Mouse (Mus musculus): ENCODE results near the gene Hnrnpab. TPM values are rescaled to one million over a fixed set of nuclear protein-coding genes. Genes with fewer than 3 reads are reported as not detected.
A peak's percentile ranks its signal among the peaks of the same experiment; 100 is the strongest.

The Hnrnpab gene
- total RNA-seq, 2 experiments from 2014 or later, result 118 to 144 TPM

DNA sequence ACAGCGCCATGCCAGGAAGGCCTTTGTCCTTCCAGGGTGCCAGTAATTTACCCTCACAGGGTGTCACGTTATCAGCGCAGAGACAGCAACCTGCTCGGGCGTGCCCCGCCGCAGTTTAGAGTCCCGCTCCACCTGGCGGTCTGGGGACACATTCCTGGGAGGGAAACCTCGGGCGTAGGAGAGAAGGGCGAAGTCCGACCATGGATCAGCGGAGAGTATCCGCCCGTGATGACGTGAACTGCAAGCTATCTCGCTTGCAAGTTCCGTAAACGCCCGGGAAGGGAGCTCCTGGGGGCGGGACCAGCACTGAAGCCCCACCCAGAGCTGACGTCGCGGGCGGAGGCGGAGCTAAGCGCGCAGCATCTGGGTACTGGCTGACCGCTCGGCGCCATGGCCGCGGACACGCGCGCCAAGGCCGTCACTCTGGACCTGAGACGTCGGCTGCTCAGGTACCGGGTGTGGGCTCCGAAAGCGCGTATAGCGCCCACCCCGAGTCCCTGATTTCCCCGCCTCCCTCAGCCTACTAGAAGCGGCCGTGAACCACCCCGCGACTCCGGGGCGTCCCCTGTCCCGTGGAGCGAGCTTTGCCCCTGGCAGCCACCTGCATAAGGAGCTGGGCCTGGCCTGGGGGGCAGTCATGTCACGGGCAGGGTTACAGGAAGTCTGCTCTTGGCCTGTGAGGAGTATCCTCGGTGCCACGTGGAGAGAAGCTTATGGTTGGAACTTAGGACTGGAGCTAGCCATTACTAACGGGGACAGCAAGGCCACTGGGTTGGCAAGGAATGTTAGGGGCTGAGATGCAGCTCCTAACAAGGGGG is 22.0 kb downstream of the Hnrnpab start, which contains the start of gene Phykpl:
Gene Phykpl (plus strand): TSS at position 327 of the 818 bp plus-strand sequence.
- intact Hi-C loops (cut with DNase I; ENCODE audit: low total_unique reads), result no loop called here
- DNase-seq, result peak; percentile 96

DNA sequence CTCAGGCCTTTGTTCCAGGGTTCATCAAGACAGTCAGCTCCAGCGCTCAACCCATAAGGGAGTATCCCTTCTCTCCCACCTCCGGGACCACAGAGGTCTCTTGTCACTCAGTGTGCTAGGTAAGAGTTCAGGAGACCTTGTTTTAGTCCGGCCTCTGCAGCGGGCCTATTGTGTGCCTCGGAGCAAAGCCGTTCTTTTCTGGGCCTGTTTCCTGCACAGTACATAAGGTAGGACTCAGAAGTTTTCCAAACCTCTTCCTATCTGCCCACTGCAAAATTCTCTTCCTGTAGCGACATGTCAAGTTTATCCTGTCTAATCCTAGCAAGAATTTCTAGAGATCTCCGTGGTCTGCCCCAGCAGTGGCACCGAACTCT is 22.6 kb downstream of the Hnrnpab start:
- no peak for DNase-seq
- intact Hi-C loops (cut with DNase I; ENCODE audit: low total_unique reads), result no loop called here

DNA sequence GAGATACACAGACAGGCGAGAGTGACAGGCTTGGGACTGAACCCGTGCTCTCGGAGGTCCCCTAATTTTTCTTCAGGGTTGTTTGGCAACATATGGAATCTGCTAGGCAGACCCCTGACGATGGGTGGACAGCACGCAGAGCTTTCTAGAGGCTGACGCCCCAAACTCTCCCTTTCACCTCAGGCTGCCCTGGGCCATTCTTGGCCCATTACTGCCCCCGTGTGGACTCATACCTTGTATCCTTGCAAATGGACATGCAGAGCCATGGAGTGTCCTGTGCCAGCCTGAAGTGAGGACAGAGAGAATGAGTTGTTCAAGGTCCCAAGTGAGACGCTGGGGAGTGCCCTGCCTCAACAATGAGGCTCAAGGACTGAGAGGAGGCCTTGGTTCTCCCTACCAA is 23.9 kb downstream of the Hnrnpab start:
- intact Hi-C loops (cut with DNase I; ENCODE audit: low total_unique reads), result no loop called here
- peak; percentile 76 for DNase-seq

DNA sequence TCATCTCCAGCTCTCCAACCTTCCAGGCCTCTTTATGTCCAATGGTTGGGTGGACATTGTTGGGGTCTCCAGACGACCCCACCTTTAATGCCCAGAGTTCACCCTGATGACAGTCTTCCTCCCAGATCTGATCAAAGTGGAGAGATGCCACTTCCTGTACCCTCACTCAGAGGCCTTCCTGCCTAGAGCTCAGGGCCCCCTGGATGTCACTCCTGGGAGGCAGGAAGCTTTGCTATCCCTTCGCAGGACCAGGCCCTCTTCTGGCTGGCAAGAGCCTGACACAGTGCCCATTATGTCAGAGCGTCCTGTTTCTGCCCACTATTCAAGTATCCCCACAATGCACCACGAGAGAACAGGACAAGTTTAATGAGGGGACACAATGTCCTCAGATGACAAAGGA is 27.6 kb downstream of the Hnrnpab start:
- DNase-seq, result no peak
- intact Hi-C loops (cut with DNase I; ENCODE audit: low total_unique reads), result no loop called here

DNA sequence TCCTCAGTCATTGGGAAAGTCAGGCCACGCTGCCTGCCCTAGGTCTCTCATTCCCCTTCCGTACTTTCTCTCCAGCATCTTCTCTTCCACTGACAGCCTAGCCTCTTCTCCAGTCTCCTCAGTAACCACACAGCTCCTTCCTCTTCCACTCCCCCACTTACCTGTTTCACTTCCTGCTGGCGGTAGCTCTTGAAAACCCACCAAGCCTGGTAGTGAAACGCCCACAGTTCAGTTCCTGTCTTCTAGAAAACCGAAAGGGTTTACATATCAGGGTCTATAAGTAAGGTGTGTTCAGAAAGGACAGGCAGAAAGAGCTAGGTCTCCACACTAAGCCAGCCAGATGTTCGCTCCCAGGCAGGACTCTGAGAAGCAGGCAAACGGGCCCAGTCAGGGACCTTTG is 29.1 kb downstream of the Hnrnpab start:
- intact Hi-C loops (cut with DNase I; ENCODE audit: low total_unique reads), result no loop called here
- DNase-seq, result no peak

DNA sequence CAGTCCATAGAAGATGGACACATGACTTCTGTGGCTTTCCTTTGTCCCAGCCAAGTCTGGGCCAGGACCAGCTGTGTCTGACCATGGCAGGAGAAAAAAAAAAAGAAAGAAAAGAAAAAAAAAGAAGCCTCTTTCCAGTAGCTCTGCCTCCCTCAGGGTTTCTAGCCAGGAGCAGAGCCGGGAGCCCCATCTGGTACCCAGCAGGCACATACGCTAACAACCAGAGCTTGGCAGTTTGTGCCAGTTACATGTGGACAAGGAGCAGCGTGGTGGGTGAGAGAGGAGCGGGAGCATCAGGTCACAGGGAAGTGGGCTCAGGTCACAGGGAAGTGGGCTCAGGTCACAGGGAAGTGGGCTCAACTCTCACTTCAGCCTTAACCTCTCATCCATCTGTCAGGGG is 30.2 kb downstream of the Hnrnpab start:
- no peak for DNase-seq
- intact Hi-C loops (cut with DNase I; ENCODE audit: low total_unique reads), result no loop called here

DNA sequence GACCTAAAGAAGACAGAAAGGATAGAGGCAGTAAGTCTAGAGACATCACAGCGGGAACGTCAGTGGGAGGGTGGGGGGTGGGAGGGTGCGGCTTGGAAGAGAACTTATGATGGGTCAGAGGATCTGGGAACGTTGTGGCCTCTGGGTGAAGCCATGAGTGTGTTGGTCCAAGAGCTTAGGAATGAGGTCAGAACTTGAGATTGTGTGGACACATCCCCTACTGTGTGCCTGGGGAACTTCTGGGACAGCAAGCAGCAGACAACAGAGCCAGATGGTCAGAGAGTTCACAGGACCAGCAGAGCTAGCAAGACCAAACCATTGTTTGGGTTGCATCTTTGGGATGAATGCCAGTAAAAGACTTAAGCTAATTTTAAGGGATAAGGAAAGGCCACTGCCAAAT is 37.8 kb downstream of the Hnrnpab start:
- DNase-seq, result no peak
- intact Hi-C loops (cut with DNase I; ENCODE audit: low total_unique reads), result no loop called here

DNA sequence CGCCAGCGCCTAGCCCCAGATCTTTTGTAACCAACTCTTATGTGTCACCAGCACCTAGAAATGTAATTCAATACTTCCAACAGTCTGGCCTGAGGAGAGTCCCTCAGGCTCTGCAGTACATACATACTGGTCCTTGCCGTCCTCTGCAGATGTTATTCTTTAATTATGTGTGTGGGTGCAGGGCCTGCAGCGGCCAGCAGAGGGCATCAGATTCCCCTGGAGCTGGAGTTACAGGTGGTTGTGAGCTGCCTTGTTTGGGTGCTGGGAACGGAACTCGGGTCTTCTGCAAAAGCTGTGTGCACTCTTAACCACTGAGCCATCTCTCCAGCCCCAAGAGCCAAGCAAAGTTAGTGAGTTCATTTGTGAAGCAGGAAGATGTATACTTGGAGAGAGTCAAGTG is 40.7 kb downstream of the Hnrnpab start:
- DNase-seq, result no peak
- intact Hi-C loops (cut with DNase I; ENCODE audit: low total_unique reads), result no loop called here

DNA sequence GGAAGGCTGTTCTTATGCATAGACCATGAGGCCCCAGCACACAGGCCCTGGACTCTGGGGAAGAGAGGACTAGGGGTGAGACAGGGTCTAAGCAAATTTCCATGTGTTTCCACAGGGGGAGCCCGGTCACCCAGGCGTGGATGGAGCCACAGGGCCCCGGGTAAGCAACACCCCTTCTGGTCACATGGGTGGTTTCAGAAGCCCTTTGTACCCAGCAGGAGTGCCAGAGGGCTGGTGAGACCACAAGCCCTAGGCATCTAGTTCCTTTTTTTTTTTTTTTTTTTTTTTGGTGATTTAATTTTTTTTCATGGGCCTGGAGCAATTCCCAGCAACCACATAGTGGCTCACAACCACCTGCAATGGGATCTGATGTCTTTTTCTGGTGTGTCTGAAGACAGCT is 41.6 kb downstream of the Hnrnpab start:
- DNase-seq, result no peak
- intact Hi-C loops (cut with DNase I; ENCODE audit: low total_unique reads), result no loop called here

DNA sequence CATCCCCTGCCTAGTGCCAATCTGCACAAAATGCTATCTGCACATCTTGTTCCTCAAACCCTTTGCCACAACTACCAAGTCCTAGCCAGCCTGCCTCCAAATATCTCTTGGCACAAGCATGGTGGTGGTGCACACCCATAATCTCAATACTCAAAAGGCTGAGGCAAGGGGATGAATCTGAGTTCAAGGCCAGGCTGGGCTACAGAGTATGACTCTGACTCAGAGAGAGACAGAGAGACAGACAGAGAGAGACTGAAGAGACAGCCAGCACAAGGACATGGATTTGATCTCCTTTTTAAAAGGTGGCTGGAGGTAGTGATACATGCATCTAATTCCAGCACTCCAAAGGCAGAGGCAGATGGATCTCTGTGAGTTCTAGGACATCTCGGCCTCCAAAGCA is 43.4 kb downstream of the Hnrnpab start:
- no peak for DNase-seq
- intact Hi-C loops (cut with DNase I; ENCODE audit: low total_unique reads), result no loop called here

DNA sequence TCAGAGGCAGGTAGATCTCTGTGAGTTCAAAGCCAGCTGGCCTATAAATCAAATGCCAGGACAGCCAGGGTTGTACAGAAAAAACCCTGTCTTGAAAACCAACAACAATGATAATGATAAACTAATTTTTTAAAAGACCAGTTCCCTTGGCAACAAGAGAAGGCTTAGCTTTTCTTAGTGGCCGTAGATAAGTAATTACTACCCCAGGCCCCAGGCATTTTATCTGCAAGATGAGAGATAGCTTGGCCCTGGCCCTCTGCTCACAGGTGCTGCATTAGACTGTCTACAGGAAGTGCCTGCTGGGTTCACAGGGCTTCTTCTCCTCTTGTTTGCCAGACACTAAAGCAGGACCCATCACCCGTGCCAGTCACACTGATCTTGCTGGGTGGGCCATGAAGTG is 51.6 kb downstream of the Hnrnpab start:
- intact Hi-C loops (cut with DNase I; ENCODE audit: low total_unique reads), result no loop called here

DNA sequence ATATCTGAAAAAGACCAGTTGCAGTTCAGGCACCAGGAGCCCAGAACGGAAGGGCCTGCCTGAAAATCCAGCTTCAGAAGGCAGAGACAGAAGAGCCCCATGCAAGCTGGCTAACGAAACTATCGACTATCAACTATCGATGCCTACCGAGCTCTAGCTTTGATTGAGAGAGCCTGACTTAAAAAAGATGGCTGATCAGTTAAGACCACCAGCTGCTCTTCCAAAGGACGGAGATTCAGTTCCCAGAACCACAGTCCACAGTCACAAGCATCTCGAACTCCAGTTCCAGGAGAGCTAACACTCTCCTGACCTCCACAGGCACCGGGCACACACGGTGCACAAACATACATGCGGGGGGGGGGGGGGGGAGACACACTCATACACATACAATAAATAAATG is 52.1 kb downstream of the Hnrnpab start:
- intact Hi-C loops (cut with DNase I; ENCODE audit: low total_unique reads), result no loop called here
- no peak for DNase-seq

More for the DNA sequence above, 51.6 kb downstream of the Hnrnpab start:
- no peak for DNase-seq

DNA sequence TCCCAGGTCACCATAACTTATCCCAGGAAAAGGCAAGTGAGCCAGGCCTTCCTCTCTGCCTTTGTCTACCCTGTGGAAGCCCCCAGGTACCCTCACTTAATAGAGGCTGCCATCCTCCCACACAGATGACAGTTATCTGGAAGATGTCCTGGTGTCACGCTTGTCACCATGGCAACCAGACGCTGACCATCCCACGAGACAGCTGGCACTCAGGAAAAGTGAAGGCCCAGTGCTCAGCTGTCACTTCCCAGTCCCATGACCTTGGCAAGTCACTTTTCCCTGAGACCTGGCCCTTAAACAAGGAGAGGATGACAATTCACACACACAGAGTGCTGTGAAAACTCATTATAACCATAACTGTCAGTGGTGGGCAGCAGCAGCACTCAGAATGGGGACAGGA is 54.6 kb downstream of the Hnrnpab start:
- DNase-seq, result no peak
- intact Hi-C loops (cut with DNase I; ENCODE audit: low total_unique reads), result no loop called here

DNA sequence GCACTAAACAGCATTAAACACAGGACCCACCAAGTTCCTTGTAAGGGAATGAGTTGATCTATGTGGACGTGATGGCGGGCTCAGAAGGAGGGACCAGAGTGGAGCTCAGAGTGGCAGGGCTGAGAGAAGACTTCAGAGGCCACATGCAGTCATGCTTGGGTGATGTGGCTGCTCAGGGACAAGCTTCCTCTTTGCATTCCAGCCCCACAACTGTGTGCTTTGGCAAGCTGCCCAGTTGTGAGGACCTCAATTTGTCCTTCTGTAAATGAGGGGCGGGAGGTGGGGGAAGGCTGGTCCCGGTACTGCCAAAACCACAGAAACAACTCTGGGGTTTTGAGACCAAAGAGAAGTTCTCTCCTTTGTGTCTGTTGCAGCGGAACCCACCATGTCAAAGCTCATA is 55.4 kb downstream of the Hnrnpab start:
- no peak for DNase-seq
- intact Hi-C loops (cut with DNase I; ENCODE audit: low total_unique reads), result no loop called here

Other genes starting within 250 kb of the Hnrnpab start
- gene Phykpl, start 22.1 kb downstream of the Hnrnpab start, total RNA-seq (2021), result 10 to 100 TPM; 18.1 to 21.5 TPM
- gene Nhp2, start 12.9 kb upstream of the Hnrnpab start, total RNA-seq (2021), result 10 to 100 TPM; 23.8 to 32.7 TPM
- gene Rmnd5b, start 29.0 kb upstream of the Hnrnpab start, total RNA-seq (2021), result 10 to 100 TPM; 11.8 to 13.3 TPM
- gene N4bp3, start 44.0 kb upstream of the Hnrnpab start, total RNA-seq (2021), result 10 to 100 TPM in 1 of 2 experiments, 1 to 10 TPM in 1; 8.7 to 12.2 TPM
- under 1 TPM; 0.33 to 0.60 TPM for gene D930048N14Rik, start 44.1 kb upstream of the Hnrnpab start, total RNA-seq (2021)
- gene 0610009B22Rik, start 82.0 kb upstream of the Hnrnpab start, total RNA-seq (2021), result 10 to 100 TPM; 28.9 to 29.6 TPM
- gene Sec24a, start 156.8 kb upstream of the Hnrnpab start, total RNA-seq (2021), result 10 to 100 TPM; 22.9 to 35.1 TPM
- 100 to 1,000 TPM; 212 to 254 TPM for gene Sar1b, start 156.8 kb upstream of the Hnrnpab start, total RNA-seq (2021)